Mouse (Mus musculus) liver, postnatal 0 days (tissue): ENCODE measurements around the gene Actr1b.

Experiments
- CTCF ChIP-seq: sonication (generic); IDR thresholded peaks from 2 replicates; pipeline ENCODE4 v1.5.1; 2016; ENCODE audit warnings: antibody characterized with exemption, low read depth
- EP300 ChIP-seq: IDR thresholded peaks from 2 replicates; pipeline ENCODE4 v1.6.1; 2016; ENCODE audit warnings: antibody characterized with exemption, low read depth, mild to moderate bottlenecking

- TF ChIP-seq CTCF, result no peak
- no peak for TF ChIP-seq EP300
Observed at GRCm38 (mm10) chr1:36690671-36691235, 23.5 kb downstream of the Actr1b start.
